Mouse (Mus musculus) midbrain, embryonic 14.5 days (tissue): ENCODE measurements around the gene Mpv17l2. TPM values are rescaled to one million over a fixed set of nuclear protein-coding genes. Genes with fewer than 3 reads are reported as not detected.

Source experiments
- ATAC-seq: fragments of 200-750 bp; cut with Nextera tagmentation; 2 replicates; pipeline ENCODE4 v1.8.0; 2017; ENCODE audit warnings: moderate number of reproducible peaks, moderate library complexity; ENCODE audit not compliant: low FRiP score, low TSS enrichment
- DNase-seq: peaks from one replicate; pipeline ENCODE4 v3.0.0-alpha.2; 2015
- H3K27ac ChIP-seq: fragments of 300-500 bp; sonication (generic); replicated peaks from 2 replicates; pipeline ENCODE4 v1.5.1; 2014; ENCODE audit warnings: mild to moderate bottlenecking, low read depth, low read length, moderate library complexity
- H3K27me3 ChIP-seq: fragments of 300-500 bp; sonication (generic); 2 replicates; pipeline ENCODE4 v1.6.1; 2014; ENCODE audit warnings: low read length, control low read depth, mixed read lengths; ENCODE audit not compliant: control insufficient read depth, insufficient read depth
- H3K36me3 ChIP-seq: fragments of 300-500 bp; sonication (generic); 2 replicates; pipeline ENCODE4 v1.6.1; 2014; ENCODE audit warnings: low read length, control low read depth; ENCODE audit not compliant: control insufficient read depth, insufficient read depth
- H3K4me1 ChIP-seq: fragments of 300-500 bp; sonication (generic); 2 replicates; pipeline ENCODE4 v1.6.1; 2014; ENCODE audit warnings: mild to moderate bottlenecking, antibody characterized with exemption, low read length, control low read depth; ENCODE audit not compliant: control insufficient read depth, insufficient read depth
- H3K4me2 ChIP-seq: fragments of 300-500 bp; sonication (generic); 2 replicates; pipeline ENCODE4 v1.6.1; 2014; ENCODE audit warnings: mild to moderate bottlenecking, low read length, moderate library complexity
- H3K4me3 ChIP-seq: fragments of 300-500 bp; sonication (generic); replicated peaks from 2 replicates; pipeline ENCODE4 v1.5.1; 2014; ENCODE audit warnings: low read depth, low read length
- H3K9ac ChIP-seq: fragments of 300-500 bp; sonication (generic); replicated peaks from 2 replicates; pipeline ENCODE4 v1.6.1; 2014; ENCODE audit warnings: mild to moderate bottlenecking, low read length, moderate library complexity
- H3K9me3 ChIP-seq: fragments of 300-500 bp; sonication (generic); 2 replicates; pipeline ENCODE4 v1.6.1; 2016; ENCODE audit warnings: low read length, control low read depth, mixed read lengths; ENCODE audit not compliant: control insufficient read depth
- WGBS: fragments of 180-500 bp; shearing (Covaris S2); extraction: QIAGEN DNeasy Blood & Tissue Kit; methylation state at CpG from one replicate; pipeline ENCODE4 v1.1.7; 2014; 5-methylcytosine and 5-hydroxymethylcytosine counted together
- polyA plus RNA-seq: library from polyadenylated mRNA; unstranded; fragments of >200 nt; fragmentation: Nextera tagmentation; extraction: Ambion mirVana; gene quantifications from 2 replicates; pipeline ENCODE4 v1.2.1, GENCODE M21; 2014

Mpv17l2 gene
- polyA plus RNA-seq, 1 experiment from 2014 or later: 37.1 TPM

DNA sequence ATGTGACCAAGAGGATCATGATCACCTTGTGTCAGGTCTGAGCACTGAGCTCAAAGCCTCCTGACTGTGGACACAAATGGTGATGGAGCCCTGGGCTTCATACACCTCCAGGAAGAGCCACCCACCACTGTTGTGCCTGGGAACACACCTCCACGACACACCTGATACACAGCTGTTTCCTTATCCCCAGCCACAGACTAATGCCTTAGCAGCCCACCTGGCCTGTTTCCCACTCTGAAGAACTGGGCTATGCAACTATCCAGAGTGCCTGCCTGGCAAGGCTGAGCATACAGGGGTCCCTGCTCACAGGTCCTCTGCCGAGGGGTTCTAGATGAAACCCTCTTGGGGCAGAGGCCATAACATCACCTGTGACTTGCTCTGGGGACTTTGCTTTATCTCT, 33.5 kb upstream of the Mpv17l2 start:
- Histone ChIP-seq H3K9me3 (no peaks in the 10 kb centered on the region), H3K4me2 (no peak overlapping the region), H3K4me3 (no peak overlapping the region), H3K9ac (no peak overlapping the region), H3K36me3 (peaks cover 1% of the 10 kb centered on the region; the same call in 1 of the 2 replicates), H3K27me3 (peaks cover 11% of the 10 kb centered on the region), H3K27ac (no peak overlapping the region), H3K4me1 (peaks cover 35% of the 10 kb centered on the region)
- WGBS: 84% methylated on average over 2 of the region's 2 CpGs
- DNase-seq: no peak
- ATAC-seq: no peak

DNA sequence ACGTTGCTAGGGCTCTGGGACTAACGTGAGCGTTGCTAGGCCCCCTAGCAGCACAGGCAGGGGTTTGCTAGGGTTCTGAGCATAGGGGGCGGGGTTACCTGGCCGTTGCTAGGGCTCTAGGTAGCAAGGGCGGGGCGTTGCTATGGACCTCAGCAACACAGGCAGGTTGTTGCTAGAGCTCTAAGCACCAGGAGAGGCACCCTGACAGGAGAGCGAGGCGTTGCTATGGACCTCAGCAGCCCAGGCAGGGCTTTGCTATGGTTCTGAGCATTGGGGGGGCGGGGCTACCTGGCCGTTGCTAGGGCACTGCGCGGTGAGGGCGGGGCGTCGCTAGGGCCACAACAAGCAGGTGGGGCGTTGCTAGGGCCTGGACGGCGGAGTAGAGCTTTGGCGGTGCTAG, 32.0 kb upstream of the Mpv17l2 start:
- WGBS: 0% methylated on average over 20 of the region's 20 CpGs
- Histone ChIP-seq H3K27me3 (no peaks in the 10 kb centered on the region), H3K9ac (peak overlapping the region; percentile 61), H3K4me1 (peaks cover 28% of the 10 kb centered on the region), H3K9me3 (no peaks in the 10 kb centered on the region), H3K4me2 (peak overlapping the region; percentile 81), H3K4me3 (peak overlapping the region; percentile 51), H3K36me3 (peaks cover 15% of the 10 kb centered on the region), H3K27ac (peak overlapping the region; percentile 87)
- ATAC-seq (no peak; the same call in 1 of the 2 replicates), DNase-seq (no peak)

DNA sequence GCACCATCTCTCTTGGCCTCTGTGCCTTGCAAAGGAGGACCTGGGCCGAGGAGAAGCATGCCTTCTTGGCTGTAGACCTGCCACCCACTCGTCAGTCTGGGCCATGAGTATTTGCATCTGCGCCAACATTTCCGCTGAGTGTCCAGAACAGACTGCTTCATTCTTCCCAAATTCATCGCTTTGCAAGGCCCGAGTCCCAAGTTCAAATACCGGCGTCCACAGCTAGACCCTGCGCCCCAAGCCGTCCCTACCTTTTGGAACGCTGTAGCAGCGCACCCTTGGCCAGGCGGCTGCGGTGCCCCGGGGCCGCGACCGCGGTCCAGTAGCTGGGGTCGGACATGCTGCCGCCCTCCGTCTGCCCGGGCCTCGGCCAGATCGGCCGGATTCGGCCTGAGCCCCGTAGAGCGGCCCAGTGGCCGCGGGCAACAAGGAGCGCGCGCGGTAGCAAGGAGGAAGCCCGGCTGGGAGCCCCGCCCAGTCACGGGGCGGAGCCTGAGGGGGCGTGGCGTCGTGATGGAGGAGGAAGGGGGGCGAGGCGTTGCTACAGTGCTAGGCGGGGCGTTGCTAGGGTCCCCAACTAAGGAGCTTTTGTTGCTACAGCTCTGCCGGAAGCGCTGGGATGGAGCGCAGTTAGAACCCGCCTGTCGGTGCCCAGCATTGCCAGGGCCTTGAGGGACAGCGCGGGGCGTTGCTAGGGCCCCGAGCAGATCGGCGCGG, 31.4 kb upstream of the Mpv17l2 start:
- Histone ChIP-seq H3K36me3 (peaks cover 20% of the 10 kb centered on the region), H3K4me3 (peak overlapping the region; percentile 51), H3K4me1 (peaks cover 26% of the 10 kb centered on the region), H3K9me3 (no peaks in the 10 kb centered on the region), H3K27ac (peak overlapping the region; percentile 87), H3K27me3 (no peaks in the 10 kb centered on the region), H3K4me2 (peak overlapping the region; percentile 81), H3K9ac (peak overlapping the region; percentile 61)
- WGBS: 5% methylated on average over 58 of the region's 58 CpGs
- DNase-seq: peak; percentile 98
- ATAC-seq: peak; percentile 86

DNA sequence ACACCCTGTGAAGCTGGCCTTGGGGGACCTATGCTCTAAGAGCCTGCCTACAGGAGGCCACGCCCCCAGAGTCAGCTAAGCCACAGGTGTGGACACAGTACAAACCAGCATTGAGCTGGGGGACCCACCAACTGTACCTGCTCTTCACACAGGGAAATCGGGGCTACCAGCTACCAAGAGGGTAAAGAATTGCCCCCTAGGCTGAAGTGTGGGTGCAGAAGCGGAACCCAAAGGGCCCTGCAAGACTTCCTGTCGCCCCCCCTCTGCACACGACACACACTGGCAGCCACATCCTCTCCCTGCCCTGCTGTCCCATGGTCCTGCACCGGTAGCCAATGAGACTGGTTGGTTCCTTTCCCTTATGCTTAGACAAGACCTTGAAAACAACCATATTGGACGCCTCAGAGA, 30.6 kb upstream of the Mpv17l2 start:
- 84% methylated on average over 7 of the region's 7 CpGs for WGBS

DNA sequence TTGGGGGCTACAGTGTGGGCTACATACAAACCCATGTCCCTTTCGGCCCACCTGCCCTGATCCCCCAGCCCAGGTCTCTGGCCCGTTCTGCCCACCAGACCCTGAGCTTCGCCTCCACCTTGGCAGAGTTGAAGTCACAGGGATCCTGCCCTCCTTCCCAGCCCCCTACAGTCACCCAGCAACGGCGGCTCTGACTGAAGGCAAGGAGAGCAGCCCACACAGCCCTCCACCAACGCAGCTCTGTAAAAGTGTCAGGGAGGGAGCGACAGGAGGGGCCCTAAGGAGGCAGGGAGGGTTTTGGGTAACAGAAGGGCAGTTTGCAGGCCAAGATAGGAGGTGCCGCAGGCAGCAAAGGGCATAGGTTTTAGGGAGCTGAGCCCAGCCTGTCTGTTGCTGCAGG, 30.1 kb upstream of the Mpv17l2 start:
- peaks cover 23% of the 10 kb centered on the region for H3K4me1 ChIP-seq
- DNase-seq (no peak), ATAC-seq (no peak)
- no peak overlapping the region for H3K27ac ChIP-seq
- H3K27me3 ChIP-seq: no peaks in the 10 kb centered on the region
- H3K9me3 ChIP-seq: no peaks in the 10 kb centered on the region
- H3K36me3 ChIP-seq: peaks cover 28% of the 10 kb centered on the region
- H3K9ac ChIP-seq: peak overlapping the region; percentile 61
- 63% methylated on average over 8 of the region's 8 CpGs for WGBS
- no peak overlapping the region for H3K4me3 ChIP-seq
- peak overlapping the region; percentile 81 for H3K4me2 ChIP-seq

More for the DNA sequence above, 30.6 kb upstream of the Mpv17l2 start:
- Histone ChIP-seq H3K4me2 (peak overlapping the region; percentile 81), H3K9ac (peak overlapping the region; percentile 61), H3K36me3 (peaks cover 24% of the 10 kb centered on the region), H3K27me3 (no peaks in the 10 kb centered on the region), H3K4me3 (peak overlapping the region; percentile 51), H3K27ac (no peak overlapping the region), H3K4me1 (peaks cover 23% of the 10 kb centered on the region), H3K9me3 (no peaks in the 10 kb centered on the region)
- DNase-seq: no peak
- ATAC-seq: no peak

DNA sequence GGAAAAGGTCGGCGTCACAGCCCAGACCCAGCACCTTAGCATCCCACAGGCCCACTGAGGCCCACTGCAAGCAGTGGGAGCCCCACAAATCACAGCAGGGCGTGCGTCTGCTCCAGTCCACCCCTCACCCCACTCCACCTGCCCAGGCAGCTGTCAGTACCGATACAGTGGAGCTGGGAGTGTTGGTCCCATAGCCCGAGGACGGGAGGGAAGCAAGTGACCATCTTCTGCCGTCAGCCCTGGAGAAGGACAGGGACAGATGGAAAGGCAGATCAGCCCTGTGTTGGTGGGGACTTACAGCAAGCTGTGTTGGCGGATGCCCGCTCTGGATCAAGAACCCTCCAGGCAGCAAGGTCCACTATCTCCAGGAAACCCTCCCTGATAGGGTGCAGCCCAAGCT, 28.3 kb upstream of the Mpv17l2 start:
- Histone ChIP-seq H3K9ac (no peak overlapping the region), H3K4me2 (no peak overlapping the region), H3K36me3 (peaks cover 45% of the 10 kb centered on the region), H3K27ac (no peak overlapping the region), H3K4me1 (peaks cover 23% of the 10 kb centered on the region), H3K4me3 (no peak overlapping the region), H3K9me3 (no peaks in the 10 kb centered on the region), H3K27me3 (no peaks in the 10 kb centered on the region)
- WGBS: 81% methylated on average over 10 of the region's 10 CpGs
- DNase-seq: no peak
- no peak for ATAC-seq

DNA sequence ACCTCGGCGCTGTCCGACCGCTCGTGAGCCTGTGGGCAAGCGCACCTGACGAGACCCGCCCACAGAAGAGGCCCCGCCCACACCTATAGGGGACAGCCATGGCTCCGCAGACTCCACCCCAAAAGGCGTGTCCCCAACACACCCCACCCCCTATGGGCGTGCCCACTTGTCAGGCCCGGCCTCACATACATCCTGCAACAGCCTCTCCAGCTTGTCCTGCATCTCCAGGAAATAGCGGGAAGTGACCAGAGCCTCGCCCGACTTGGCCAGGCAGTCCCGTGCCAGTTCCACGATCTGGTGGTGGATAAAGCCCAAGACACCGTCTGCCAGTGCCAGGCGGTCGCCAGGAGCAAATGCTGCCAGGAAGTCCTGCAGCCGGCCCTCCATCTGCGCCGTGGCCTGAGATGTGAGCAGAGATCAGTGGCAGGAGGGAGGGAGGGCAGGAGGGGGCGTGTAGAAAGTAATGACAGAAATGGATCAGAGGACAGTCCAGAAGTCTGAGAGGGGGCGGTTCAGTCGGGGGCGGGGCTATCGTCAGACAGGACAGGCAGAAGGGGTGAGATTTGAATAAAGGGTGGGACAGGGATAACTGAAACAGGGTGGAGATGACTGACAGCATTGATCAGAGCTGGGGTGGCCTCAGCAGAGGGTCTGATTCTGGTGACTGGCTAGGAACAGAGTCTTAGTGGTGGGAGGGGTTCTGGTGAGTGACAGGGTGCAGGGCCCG, 27.4 kb upstream of the Mpv17l2 start:
- Histone ChIP-seq H3K36me3 (peaks cover 54% of the 10 kb centered on the region), H3K27ac (no peak overlapping the region), H3K4me3 (no peak overlapping the region), H3K9ac (no peak overlapping the region), H3K4me2 (no peak overlapping the region), H3K4me1 (peaks cover 18% of the 10 kb centered on the region), H3K9me3 (no peaks in the 10 kb centered on the region), H3K27me3 (no peaks in the 10 kb centered on the region)
- ATAC-seq: no peak
- DNase-seq: peak; percentile 65
- WGBS: 20% methylated on average over 30 of the region's 30 CpGs

DNA sequence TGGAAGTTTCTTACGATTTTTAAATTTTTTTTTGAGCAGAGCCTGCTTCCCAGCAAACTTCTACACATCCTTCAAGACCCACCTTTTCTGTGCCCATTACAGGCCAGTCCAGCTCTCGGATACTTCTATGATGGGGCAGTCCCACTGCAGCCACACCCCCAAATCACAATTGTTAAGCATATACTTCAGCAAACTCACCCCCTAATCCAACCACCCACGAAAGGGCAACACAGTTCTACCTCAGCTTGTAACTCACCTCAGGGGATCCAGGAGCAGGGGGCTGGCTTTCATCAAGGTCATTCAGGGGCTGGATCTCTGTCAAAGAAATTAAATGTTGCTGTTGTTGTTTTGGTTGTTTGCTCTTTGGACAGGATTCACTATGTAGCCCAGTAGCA, 26.3 kb upstream of the Mpv17l2 start:
- Histone ChIP-seq H3K4me2 (no peak overlapping the region), H3K9me3 (no peaks in the 10 kb centered on the region), H3K27me3 (no peaks in the 10 kb centered on the region), H3K4me1 (peaks cover 12% of the 10 kb centered on the region; the same call in 1 of the 2 replicates), H3K36me3 (peaks cover 59% of the 10 kb centered on the region), H3K9ac (no peak overlapping the region), H3K4me3 (no peak overlapping the region), H3K27ac (no peak overlapping the region)
- no peak for ATAC-seq
- 97% methylated on average over 3 of the region's 3 CpGs for WGBS
- no peak for DNase-seq
